Mouse (Mus musculus): ENCODE data around the gene Wfdc2.
A peak's percentile ranks its signal among the peaks of the same experiment; 100 is the strongest.

The Wfdc2 gene

GRCm38 (mm10) chr2:164562391-164563188, at the start of gene Wfdc2:
Gene Wfdc2 (plus strand): TSS chr2:164562413.
- no peak for DNase-seq (ENCODE audit: low read depth, low spot score)

GRCm38 (mm10) chr2:164513389-164513788, 48.8 kb upstream of the Wfdc2 start:
- DNase-seq (ENCODE audit: low read depth, low spot score): no peak

GRCm38 (mm10) chr2:164514916-164515315, 47.3 kb upstream of the Wfdc2 start:
- no peak for DNase-seq (ENCODE audit: low read depth, low spot score)

- DNase-seq (ENCODE audit: low read depth, low spot score): no peak
Observed at GRCm38 (mm10) chr2:164515897-164516296, 46.3 kb upstream of the Wfdc2 start.

DNA sequence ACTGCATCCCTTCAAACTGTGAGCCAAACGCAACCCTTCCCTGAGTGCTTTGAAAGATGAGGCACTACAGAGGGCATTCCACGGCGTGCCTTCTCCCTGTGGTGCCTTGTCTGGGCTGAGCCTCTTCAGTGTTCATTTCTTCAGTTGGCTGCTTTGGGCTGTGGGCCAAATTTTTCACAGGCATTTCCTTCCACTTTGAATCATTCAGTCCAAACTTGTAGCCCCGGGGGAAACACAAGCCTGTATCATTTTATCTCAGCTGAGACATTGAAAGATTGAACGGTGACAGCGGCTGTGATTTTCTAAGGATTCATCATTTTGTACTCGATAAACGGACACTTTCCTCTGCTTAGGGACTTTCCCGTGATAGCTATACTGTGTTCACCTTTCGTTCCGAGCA, 45.6 kb upstream of the Wfdc2 start:
- no peak for DNase-seq (ENCODE audit: low read depth, low spot score)

GRCm38 (mm10) chr2:164517485-164518221, 44.6 kb upstream of the Wfdc2 start:
- peak; percentile 84 for DNase-seq (ENCODE audit: low read depth, low spot score)

DNA sequence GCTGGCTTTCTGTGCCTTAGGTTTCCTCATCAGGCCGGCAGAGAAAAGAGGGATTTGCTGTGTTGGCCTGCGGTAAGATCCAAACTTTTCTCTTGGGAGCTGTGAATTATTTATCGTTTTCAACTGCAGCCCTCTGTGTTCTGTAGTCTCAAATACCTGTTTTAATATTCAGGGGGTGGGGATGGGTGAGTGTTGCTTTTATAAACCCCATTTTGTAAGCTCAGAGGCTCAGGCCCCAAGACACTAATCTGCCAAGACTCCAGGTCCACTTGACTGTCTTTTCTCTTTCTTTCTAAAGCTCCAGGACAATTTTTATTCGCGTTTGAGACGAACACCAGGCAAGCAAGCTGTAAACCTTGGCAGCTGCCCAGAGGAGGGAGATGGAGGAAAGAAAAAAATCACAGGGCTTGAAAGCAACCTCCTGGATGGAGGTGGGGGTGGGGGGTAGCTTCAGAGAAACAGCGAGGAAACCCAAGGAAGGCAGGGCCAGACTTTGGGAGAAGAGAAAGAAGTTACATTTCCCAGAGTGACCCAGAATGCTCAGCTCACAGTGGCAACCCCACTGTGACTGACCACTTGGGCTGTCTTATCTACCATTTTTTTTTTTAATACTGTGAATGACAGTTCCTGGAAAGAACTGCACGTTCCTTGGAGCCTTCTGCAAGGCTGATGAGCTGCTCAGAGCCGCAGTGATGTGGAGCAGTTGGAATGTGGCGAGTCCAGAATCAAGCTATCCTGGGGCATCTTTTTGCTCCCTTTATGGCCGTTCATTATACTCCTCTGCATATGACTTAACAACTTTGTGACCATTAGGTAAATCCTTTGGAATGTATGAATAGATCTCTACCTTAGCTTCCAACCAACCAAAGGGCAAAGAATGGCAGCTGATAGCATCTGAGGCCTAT, 43.7 kb upstream of the Wfdc2 start:
- no peak for DNase-seq (ENCODE audit: low read depth, low spot score)

DNA sequence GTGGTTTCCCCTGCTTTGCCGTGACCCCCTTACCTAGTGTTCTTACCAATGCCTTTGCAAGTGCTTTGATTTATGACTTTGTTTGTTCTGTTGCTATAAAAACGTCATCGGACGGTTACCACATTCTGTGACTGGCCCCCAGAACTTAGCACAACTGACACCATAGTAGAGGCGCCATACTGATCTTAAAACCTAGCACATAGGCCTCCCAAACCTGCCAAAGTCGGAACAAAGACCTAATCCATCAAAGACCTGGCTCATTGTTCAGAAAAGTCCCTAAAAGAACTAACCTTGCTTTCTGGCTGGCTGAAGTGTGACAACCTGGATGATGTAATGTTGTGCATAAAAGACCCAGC, 43.1 kb upstream of the Wfdc2 start:
- DNase-seq (ENCODE audit: low read depth, low spot score): no peak

GRCm38 (mm10) chr2:164520782-164521181, 41.4 kb upstream of the Wfdc2 start:
- DNase-seq (ENCODE audit: low read depth, low spot score): peak; percentile 70

DNA sequence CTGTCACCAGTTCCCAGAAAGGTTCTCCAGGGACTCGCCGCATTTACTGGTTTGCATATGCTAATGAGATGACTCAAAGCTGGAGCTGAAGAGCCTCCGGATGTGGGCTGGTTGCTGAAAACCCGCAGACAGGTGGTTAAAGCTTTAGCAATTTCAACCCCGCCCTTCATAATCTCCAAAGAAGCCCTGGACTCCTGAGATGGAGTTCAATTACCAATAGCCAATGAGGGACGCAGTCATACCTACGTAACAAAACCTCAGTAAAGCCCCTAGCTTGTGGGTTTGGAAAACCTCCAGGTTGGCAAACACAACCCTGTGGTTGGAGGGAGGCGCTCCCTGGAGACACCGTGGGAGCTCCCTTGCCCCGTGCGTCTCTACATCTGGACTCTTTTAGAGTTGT, 40.4 kb upstream of the Wfdc2 start:
- DNase-seq (ENCODE audit: low read depth, low spot score): peak; percentile 92

DNA sequence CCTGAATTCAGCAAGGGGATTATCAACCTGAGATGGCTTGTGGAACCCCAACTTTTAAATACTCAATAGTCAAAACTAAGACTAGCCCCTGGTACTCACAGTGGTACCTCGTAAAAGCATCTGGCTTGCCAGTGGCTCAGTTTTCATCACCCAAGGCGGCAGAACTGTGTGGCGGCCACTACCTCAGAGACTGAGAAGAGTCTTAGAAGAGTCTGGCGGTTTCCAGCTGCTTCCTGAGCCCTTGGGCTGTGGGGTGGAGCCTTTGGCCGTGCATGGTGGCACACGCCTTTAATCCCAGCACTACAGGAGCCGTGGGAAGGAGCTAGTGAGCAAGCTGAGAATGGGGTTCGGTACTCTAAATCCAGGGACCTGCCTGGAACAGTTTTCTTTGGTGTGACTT, 39.9 kb upstream of the Wfdc2 start:
- DNase-seq (ENCODE audit: low read depth, low spot score): peak; percentile 65

- peak; percentile 28 for DNase-seq (ENCODE audit: low read depth, low spot score)
Observed at GRCm38 (mm10) chr2:164523301-164523773, 38.9 kb upstream of the Wfdc2 start.

DNA sequence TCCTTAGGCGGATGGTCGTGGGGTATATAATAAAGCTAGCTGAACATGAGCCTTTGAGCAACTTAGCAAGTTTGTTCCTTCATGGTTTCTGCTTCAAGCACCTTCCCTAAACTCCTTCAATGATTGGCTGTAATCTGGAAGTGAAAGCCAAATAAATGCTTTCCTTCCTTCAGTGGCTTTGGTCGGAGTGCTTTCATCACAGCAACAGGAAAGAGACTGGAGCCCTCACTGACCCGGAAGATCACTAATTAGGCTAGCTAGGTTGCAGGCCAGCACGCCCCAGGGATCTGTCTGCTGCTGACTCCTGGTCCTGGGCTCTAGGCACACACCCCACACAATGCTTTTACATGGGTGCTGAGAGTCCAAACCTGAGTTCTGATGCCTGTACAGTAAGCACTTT, 33.7 kb upstream of the Wfdc2 start:
- DNase-seq (ENCODE audit: low read depth, low spot score): no peak

GRCm38 (mm10) chr2:164531169-164531568, 31.0 kb upstream of the Wfdc2 start:
- peak; percentile 86 for DNase-seq (ENCODE audit: low read depth, low spot score)

GRCm38 (mm10) chr2:164534315-164534714, 27.9 kb upstream of the Wfdc2 start:
- DNase-seq (ENCODE audit: low read depth, low spot score): peak; percentile 61

GRCm38 (mm10) chr2:164537003-164537402, 25.2 kb upstream of the Wfdc2 start:
- no peak for DNase-seq (ENCODE audit: low read depth, low spot score)

GRCm38 (mm10) chr2:164540652-164541427, 21.4 kb upstream of the Wfdc2 start:
- no peak for DNase-seq (ENCODE audit: low read depth, low spot score)

- DNase-seq (ENCODE audit: low read depth, low spot score): no peak
Observed at GRCm38 (mm10) chr2:164542132-164542531, 20.1 kb upstream of the Wfdc2 start.

GRCm38 (mm10) chr2:164542598-164542997, 19.6 kb upstream of the Wfdc2 start:
- no peak for DNase-seq (ENCODE audit: low read depth, low spot score)

- no peak for DNase-seq (ENCODE audit: low read depth, low spot score)
Observed at GRCm38 (mm10) chr2:164543745-164544144, 18.5 kb upstream of the Wfdc2 start.

DNA sequence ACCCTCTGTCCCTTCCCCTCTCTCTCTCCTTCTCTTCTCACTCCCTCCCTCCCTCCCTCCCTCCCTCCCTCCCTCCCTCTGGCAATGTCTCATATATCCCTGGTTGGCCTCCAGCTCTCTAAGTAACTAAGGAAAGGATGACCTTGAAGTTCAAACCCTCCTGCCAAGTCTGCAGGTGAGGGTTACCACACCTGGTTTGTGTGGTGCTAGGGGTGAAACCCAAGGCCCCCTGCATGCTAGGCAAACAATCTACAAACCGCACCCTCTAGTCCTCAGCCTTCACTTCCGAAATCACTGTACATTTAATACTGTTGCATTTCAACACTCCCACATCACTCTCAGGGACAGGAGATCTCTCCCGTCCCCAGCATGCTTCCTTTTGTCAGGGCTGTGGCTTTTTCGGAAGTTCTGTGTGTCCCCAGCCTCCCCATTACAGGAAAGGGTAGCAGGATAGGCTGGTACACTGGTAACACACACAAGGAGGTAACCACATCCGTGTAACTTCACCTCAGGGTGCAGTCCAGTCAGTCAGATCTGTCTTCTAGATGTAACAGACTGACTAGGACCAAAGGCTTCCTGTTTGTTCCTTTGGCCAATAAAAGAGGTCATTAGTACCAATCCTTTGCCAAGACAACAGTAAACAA, 17.6 kb upstream of the Wfdc2 start:
- peak; percentile 64 for DNase-seq (ENCODE audit: low read depth, low spot score)
